Mouse (Mus musculus) kidney, adult 2 months (tissue): Measurements from ENCODE around the gene Ttc28.

Experiments
- CTCF ChIP-seq: fragments of 200-500 bp; conservative IDR thresholded peaks from 2 replicates; pipeline ENCODE4 v1.5.1; 2011; ENCODE audit warnings: low read depth, mild to moderate bottlenecking, control low read depth, low read length, moderate library complexity, mixed read lengths; ENCODE audit not compliant: insufficient read depth, insufficient read length
- POLR2A ChIP-seq: fragments of 200-500 bp; IDR thresholded peaks from one replicate; pipeline ENCODE4 v1.6.1; 2011; ENCODE audit warnings: low read depth, low read length, control low read depth

DNA sequence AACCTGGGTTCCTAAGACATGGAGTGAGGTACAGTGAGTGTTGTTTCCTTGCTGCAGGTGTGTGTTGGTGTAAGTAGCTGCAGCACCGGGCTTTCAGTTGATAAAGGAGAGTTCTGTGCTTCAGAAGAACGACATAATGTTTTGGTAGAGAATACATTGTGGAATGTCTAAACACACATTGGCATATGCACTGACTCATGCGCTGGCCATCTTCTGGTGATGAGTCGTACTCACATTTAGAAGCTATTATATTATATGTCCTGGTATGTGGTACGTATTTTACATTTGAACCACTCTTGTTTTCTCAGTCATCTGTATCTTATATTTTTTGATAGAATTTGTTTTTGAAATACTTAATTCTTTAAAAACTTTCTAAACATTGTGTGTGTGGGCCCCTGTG is 46.2 kb downstream of the Ttc28 start:
- TF ChIP-seq CTCF (no peak), POLR2A (no peak)
